Mouse (Mus musculus) liver, embryonic 14.5 days (tissue): ENCODE results near the gene Bptf.

Experiments
- CTCF ChIP-seq: IDR thresholded peaks from 2 replicates; pipeline ENCODE4 v1.5.1; 2016; ENCODE audit warnings: antibody characterized with exemption, low read depth, control low read depth
- EP300 ChIP-seq: IDR thresholded peaks from 2 replicates; pipeline ENCODE4 v1.6.1; 2016; ENCODE audit warnings: antibody characterized with exemption, low read depth

DNA sequence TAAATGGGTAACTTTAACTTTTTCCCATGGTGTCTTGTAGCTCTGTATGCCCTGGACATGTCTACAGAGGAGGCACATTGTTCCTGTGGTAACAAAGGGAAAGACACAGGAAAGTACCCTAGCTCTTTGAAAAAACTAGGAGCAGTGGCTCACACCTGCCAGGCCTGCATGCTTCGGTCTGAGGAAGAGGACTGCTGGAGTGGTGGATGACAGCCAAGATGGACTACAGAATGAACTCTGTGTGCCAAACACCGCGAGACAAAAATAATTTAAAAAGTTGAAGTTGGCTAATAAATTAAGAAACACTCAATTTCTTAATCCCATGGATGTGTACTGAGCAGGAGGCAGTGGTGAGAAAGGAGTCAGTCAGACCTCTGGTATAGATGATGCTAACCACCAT is 90.5 kb downstream of the Bptf start:
- no peak for TF ChIP-seq CTCF
- TF ChIP-seq EP300 = no peak
